Mouse (Mus musculus) right cerebral cortex, postnatal 25 days (tissue): ENCODE results near the gene Rbsn.

Source experiments
- DNase-seq: peaks from one replicate; pipeline ENCODE4 v3.0.0; 2022

Rbsn gene

GRCm38 (mm10) chr6:92214773-92215449, at the start of gene Rbsn:
Gene Rbsn, minus strand, starts transcription at chr6:92214925.
- peak; percentile 90 for DNase-seq

- no peak for DNase-seq
Observed at GRCm38 (mm10) chr6:92261162-92261843, 46.6 kb upstream of the Rbsn start.

GRCm38 (mm10) chr6:92255346-92255745, 40.6 kb upstream of the Rbsn start:
- no peak for DNase-seq

- DNase-seq, result no peak
Observed at GRCm38 (mm10) chr6:92253253-92253870, 38.6 kb upstream of the Rbsn start.

- DNase-seq, result no peak
Observed at GRCm38 (mm10) chr6:92247215-92247919, 32.6 kb upstream of the Rbsn start.

- DNase-seq, result no peak
Observed at GRCm38 (mm10) chr6:92246335-92246734, 31.6 kb upstream of the Rbsn start.

- no peak for DNase-seq
Observed at GRCm38 (mm10) chr6:92244591-92244990, 29.9 kb upstream of the Rbsn start, which contains the start of gene Trh. Gene Trh, minus strand, starts transcription at chr6:92244650.

- peak; percentile 33 for DNase-seq
Observed at GRCm38 (mm10) chr6:92241178-92241906, 26.6 kb upstream of the Rbsn start.

- DNase-seq, result no peak
Observed at GRCm38 (mm10) chr6:92235036-92235435, 20.3 kb upstream of the Rbsn start.

- DNase-seq, result no peak
Observed at GRCm38 (mm10) chr6:92231762-92232161, 17.0 kb upstream of the Rbsn start.

- DNase-seq, result no peak
Observed at GRCm38 (mm10) chr6:92231356-92231755, 16.6 kb upstream of the Rbsn start.

GRCm38 (mm10) chr6:92229586-92229985, 14.9 kb upstream of the Rbsn start:
- DNase-seq, result no peak

GRCm38 (mm10) chr6:92229103-92229502, 14.4 kb upstream of the Rbsn start:
- no peak for DNase-seq

- peak; percentile 36 for DNase-seq
Observed at GRCm38 (mm10) chr6:92224981-92225380, 10.3 kb upstream of the Rbsn start.

- no peak for DNase-seq
Observed at GRCm38 (mm10) chr6:92222021-92222420, 7.3 kb upstream of the Rbsn start.

- DNase-seq, result no peak
Observed at GRCm38 (mm10) chr6:92221604-92222003, 6.9 kb upstream of the Rbsn start.

- peak; percentile 27 for DNase-seq
Observed at GRCm38 (mm10) chr6:92219445-92219844, 4.7 kb upstream of the Rbsn start.

- DNase-seq, result peak; percentile 10
Observed at GRCm38 (mm10) chr6:92214055-92214772, 511 bp downstream of the Rbsn start.

GRCm38 (mm10) chr6:92199414-92199813, 15.3 kb downstream of the Rbsn start:
- no peak for DNase-seq

GRCm38 (mm10) chr6:92184178-92184577, 30.5 kb downstream of the Rbsn start:
- no peak for DNase-seq

GRCm38 (mm10) chr6:92183621-92184131, 31.0 kb downstream of the Rbsn start, which contains the start of gene Mrps25:
Gene Mrps25, minus strand, starts transcription at chr6:92184033.
- DNase-seq, result peak; percentile 79

- DNase-seq, result no peak
Observed at GRCm38 (mm10) chr6:92176450-92176849, 38.3 kb downstream of the Rbsn start.
